Mouse (Mus musculus) activated CD4-positive, CD25-positive, alpha-beta regulatory T cell (primary cell): ENCODE results near the gene Dram1. TPM values are rescaled to one million over a fixed set of nuclear protein-coding genes. Genes with fewer than 3 reads are reported as not detected.

Experiments
- polyA plus RNA-seq, 2 experiments: library from polyadenylated mRNA; unstranded; fragments of 100-300 nt; shearing (Covaris generic); gene quantifications; one replicate each; pipeline ENCODE4 v1.2.1; 2017

Gene Dram1
- polyA plus RNA-seq = 1 to 10 TPM in 1 of 2 experiments, under 1 TPM in 1; 0.43 to 1.1 TPM

GRCm38 (mm10) chr10:88379013-88379885 lies at the start of gene Dram1, which contains the start of gene Gnptab:
Gene Dram1, minus strand, starts transcription at chr10:88379080.
Gene Gnptab, plus strand, starts transcription at chr10:88379132.

Other genes with a start within 250 kb of the Dram1 start
- 1 to 10 TPM; 1.3 to 1.9 TPM for gene Parpbp, start 232.1 kb downstream of the Dram1 start, polyA plus RNA-seq
- 10 to 100 TPM; 30.4 to 32.3 TPM for gene Nup37, start 232.1 kb downstream of the Dram1 start, polyA plus RNA-seq
- 100 to 1,000 TPM in 1 of 2 experiments, 10 to 100 TPM in 1; 99.7 to 120 TPM for gene Washc3, start 178.0 kb downstream of the Dram1 start, polyA plus RNA-seq
- gene Gnptab, start 52 bp upstream of the Dram1 start, polyA plus RNA-seq = 10 to 100 TPM; 10.9 to 16.3 TPM
- gene Sycp3, start 80.5 kb upstream of the Dram1 start, polyA plus RNA-seq = not detected
- 10 to 100 TPM in 1 of 2 experiments, 1 to 10 TPM in 1; 4.7 to 13.8 TPM for gene Chpt1, start 125.0 kb upstream of the Dram1 start, polyA plus RNA-seq
- under 1 TPM in 1 of 2 experiments, not detected in 1; 0.29 TPM for gene Mybpc1, start 226.1 kb upstream of the Dram1 start, polyA plus RNA-seq